Comparison of ENCODE assay signal across 9 mouse cellular contexts in genomic region chr19:56775893-56776718, GRCm38 (mm10). TPM values are rescaled to one million over a fixed set of nuclear protein-coding genes. Genes with fewer than 3 reads are reported as not detected.
DNase-seq lines count a peak whose midpoint lies in the region; ATAC-seq and TF ChIP-seq lines count a peak whose summit lies in the region.
"Had no signal": no experiment of that assay in that cellular context is flagged by ENCODE, and none has a peak within 500 bp of the region (broad histone marks: within the 10 kb centered on the region; RNA-seq: fewer than 3 reads in every experiment).

No protein-coding gene starts in this region.

- peaks cover 49% of the 10 kb centered on the region for H3K27me3 ChIP-seq in kidney, embryonic 15.5 days
- H3K27me3 ChIP-seq in heart, postnatal 0 days (ENCODE audit: control insufficient read depth, insufficient read depth, low read length) = no peaks in the 10 kb centered on the region
- peaks cover 41% of the 10 kb centered on the region for H3K27me3 ChIP-seq in liver, embryonic 15.5 days
- H3K27me3 ChIP-seq: CH12.LX had no signal

- H3K27ac ChIP-seq in kidney, embryonic 15.5 days = no peak overlapping the region
- H3K27ac ChIP-seq in heart, postnatal 0 days (ENCODE audit: low read depth) = peak overlapping the region; percentile 79
- H3K27ac ChIP-seq in liver, embryonic 15.5 days (replicated peaks) = no peak overlapping the region

- no peak for TF ChIP-seq EP300 in heart, postnatal 0 days (IDR thresholded peaks at IDR 0.05; ENCODE audit: low read depth)

- no peak for TF ChIP-seq CTCF in heart, postnatal 0 days (IDR thresholded peaks at IDR 0.05; ENCODE audit: low read depth)

- 4% methylated on average over 18 of the region's 18 CpGs for WGBS in kidney, embryonic 15.5 days
- WGBS in heart, postnatal 0 days = 13% methylated on average over 17 of the region's 18 CpGs
- 10% methylated on average over 18 of the region's 18 CpGs for WGBS in liver, embryonic 15.5 days (ENCODE audit: insufficient replicate concordance)

- H3K4me1 ChIP-seq in kidney, embryonic 15.5 days = peaks cover 22% of the 10 kb centered on the region
- peaks cover 33% of the 10 kb centered on the region for H3K4me1 ChIP-seq in heart, postnatal 0 days (ENCODE audit: control insufficient read depth, insufficient read depth)
- H3K4me1 ChIP-seq in liver, embryonic 15.5 days (replicated peaks) = peaks cover 5% of the 10 kb centered on the region

- no peak for ATAC-seq in kidney, embryonic 15.5 days (replicated peaks; ENCODE audit: low FRiP score)
- no peak; the same call in 1 of the 2 replicates for ATAC-seq in heart, postnatal 0 days (ENCODE audit: insufficient read depth, low read depth)
- no peak for ATAC-seq in liver, embryonic 15.5 days (ENCODE audit: insufficient read depth)

- no peaks in the 10 kb centered on the region for H3K9me3 ChIP-seq in kidney, embryonic 15.5 days (replicated peaks)
- no peaks in the 10 kb centered on the region for H3K9me3 ChIP-seq in heart, postnatal 0 days (replicated peaks; ENCODE audit: control insufficient read depth, low read length)
- no peaks in the 10 kb centered on the region for H3K9me3 ChIP-seq in liver, embryonic 15.5 days (replicated peaks)

- peak overlapping the region; percentile 29; the same call in 1 of the 2 replicates for H3K9ac ChIP-seq in kidney, embryonic 15.5 days
- H3K9ac ChIP-seq in heart, postnatal 0 days (replicated peaks; ENCODE audit: low read depth, low read length) = 0 out of 2 replicates have a peak overlapping the region, but pooled peaks have one; percentile 22
- no peak overlapping the region for H3K9ac ChIP-seq in liver, embryonic 15.5 days

- DNase-seq in kidney, adult 11 months = no peak
- DNase-seq in embryo, embryonic 10.5 days (ENCODE audit: low spot score) = peak; percentile 52
- DNase-seq in heart, postnatal 0 days (ENCODE audit: low spot score) = peak; percentile 49
- no peak for DNase-seq in cerebellum, adult 9-10 months
- DNase-seq in thymus, postnatal 10 days (ENCODE audit: low spot score in 2 of 2) = no peak
- DNase-seq in cerebellum, postnatal 25 days = no peak

- peak overlapping the region; percentile 73 for H3K4me2 ChIP-seq in kidney, embryonic 15.5 days
- H3K4me2 ChIP-seq in heart, postnatal 0 days (ENCODE audit: low read depth, low read length) = peak overlapping the region; percentile 50
- H3K4me2 ChIP-seq in liver, embryonic 15.5 days = peak overlapping the region; percentile 43

- no peaks in the 10 kb centered on the region for H3K36me3 ChIP-seq in kidney, embryonic 15.5 days
- H3K36me3 ChIP-seq in heart, postnatal 0 days (replicated peaks; ENCODE audit: control insufficient read depth, insufficient read depth, low read length) = no peaks in the 10 kb centered on the region
- no peaks in the 10 kb centered on the region for H3K36me3 ChIP-seq in liver, embryonic 15.5 days (replicated peaks)

- H3K4me3 ChIP-seq in kidney, embryonic 15.5 days (replicated peaks) = peak overlapping the region; percentile 34
- peak overlapping the region; percentile 16 for H3K4me3 ChIP-seq in heart, postnatal 0 days (ENCODE audit: low read depth, low read length)
- H3K4me3 ChIP-seq in liver, embryonic 15.5 days (replicated peaks) = no peak overlapping the region

RNA-seq across cellular contexts. Expression of gene Ccdc186, which starts 45.9 kb away (rescaled TPM):
- 18.3 and 23.3 TPM in 2 replicates for polyA plus RNA-seq in kidney, embryonic 15.5 days (2015; fragmentation: Nextera tagmentation; extraction: Ambion mirVana)
- 12.2 and 18.4 TPM in 2 replicates for total RNA-seq in heart, postnatal 0 days (2014; rRNA removed; ENCODE audit: low replicate concordance)
- polyA plus RNA-seq in heart, postnatal 0 days (2015; fragmentation: Nextera tagmentation; extraction: Ambion mirVana) = 15.1 and 18.1 TPM in 2 replicates
- polyA plus RNA-seq in liver, embryonic 15.5 days (2015; fragmentation: Nextera tagmentation; extraction: Ambion mirVana) = 4.6 and 5.3 TPM in 2 replicates

RNA-seq across cellular contexts. Expression of gene Tdrd1, which starts 49.9 kb away (rescaled TPM):
- 0.66 and 0.80 TPM in 2 replicates for polyA plus RNA-seq in kidney, embryonic 15.5 days (2015; fragmentation: Nextera tagmentation; extraction: Ambion mirVana)
- total RNA-seq in heart, postnatal 0 days (2014; rRNA removed; ENCODE audit: low replicate concordance) = 0.97 TPM in 1 of 2 replicates, not detected in the other
- 0.05 and 0.10 TPM in 2 replicates for polyA plus RNA-seq in heart, postnatal 0 days (2015; fragmentation: Nextera tagmentation; extraction: Ambion mirVana)
- polyA plus RNA-seq in liver, embryonic 15.5 days (2015; fragmentation: Nextera tagmentation; extraction: Ambion mirVana) = 0.02 and 0.03 TPM in 2 replicates
- total RNA-seq: CH12.LX had no signal

RNA-seq across cellular contexts. Expression of gene Adrb1, which starts 54.1 kb away (rescaled TPM):
- 0.23 and 0.36 TPM in 2 replicates for polyA plus RNA-seq in kidney, embryonic 15.5 days (2015; fragmentation: Nextera tagmentation; extraction: Ambion mirVana)
- 30.2 and 31.3 TPM in 2 replicates for total RNA-seq in heart, postnatal 0 days (2014; rRNA removed; ENCODE audit: low replicate concordance)
- 10.9 and 11.7 TPM in 2 replicates for polyA plus RNA-seq in heart, postnatal 0 days (2015; fragmentation: Nextera tagmentation; extraction: Ambion mirVana)
- polyA plus RNA-seq in liver, embryonic 15.5 days (2015; fragmentation: Nextera tagmentation; extraction: Ambion mirVana) = 0.25 and 0.38 TPM in 2 replicates
- total RNA-seq: CH12.LX had no signal

Comparison
In these comparisons a context has a peak if more than half of its experiments do, and no peak if none do; other contexts are left out.
1. DNase-seq: peak in embryo, embryonic 10.5 days (single experiment) and heart, postnatal 0 days (single experiment); none in kidney, adult 11 months (single experiment), cerebellum, adult 9-10 months (single experiment), thymus, postnatal 10 days (0 of 2) and cerebellum, postnatal 25 days (0 of 2).
2. Peak in every context shown above with its lines, with median percentiles within 50 percentile points of each other: H3K4me2 ChIP-seq.